Mouse (Mus musculus): Measurements from ENCODE around the gene H2-M3. TPM values are rescaled to one million over a fixed set of nuclear protein-coding genes. Genes with fewer than 3 reads are reported as not detected.
A peak's percentile ranks its signal among the peaks of the same experiment; 100 is the strongest.

Gene H2-M3
- polyA plus RNA-seq, 1 experiment from 2014 or later = 1.1 TPM

DNA sequence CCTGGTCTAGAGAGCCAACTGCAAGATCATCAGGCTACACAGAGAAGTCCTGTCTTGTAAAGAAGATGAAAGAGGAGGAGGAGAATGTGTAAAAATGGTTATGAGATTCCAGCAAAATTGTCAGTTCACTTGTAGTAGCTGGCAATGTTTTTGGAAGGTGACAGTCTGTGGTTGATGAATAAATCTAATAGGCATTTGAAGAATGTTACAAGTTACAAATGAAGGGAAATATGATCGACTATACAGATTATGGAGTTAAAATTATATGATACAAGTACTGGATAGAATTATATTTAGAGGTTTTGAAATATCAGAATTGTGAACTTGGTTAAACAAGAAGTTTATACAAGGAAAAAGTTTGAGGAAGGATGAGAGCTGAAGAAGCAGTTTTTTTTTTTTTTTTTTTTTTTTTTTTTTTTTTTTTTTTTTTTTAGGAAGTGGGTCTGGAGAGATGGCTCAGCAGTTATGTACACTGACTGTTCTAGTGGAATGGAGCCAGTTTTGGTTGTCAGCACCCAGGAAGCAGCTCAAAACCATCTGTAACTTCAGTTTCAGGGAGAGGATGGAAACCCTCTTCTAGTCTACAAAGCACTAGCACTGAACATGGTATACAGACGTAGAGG lies 5.7 kb downstream of the H2-M3 start:
- WGBS = 74% methylated on average over 2 of the region's 2 CpGs
- H3K4me2 ChIP-seq (ENCODE audit: low read length) = no peak overlapping the region
- H3K9me3 ChIP-seq (replicated peaks; ENCODE audit: control insufficient read depth, low read length) = no peaks in the 10 kb centered on the region
- H3K4me3 ChIP-seq (ENCODE audit: low read depth, low read length) = no peak overlapping the region
- H3K4me1 ChIP-seq (ENCODE audit: control insufficient read depth, insufficient read depth, low read length) = no peaks in the 10 kb centered on the region
- ATAC-seq = no peak
- no peaks in the 10 kb centered on the region for H3K27me3 ChIP-seq (replicated peaks; ENCODE audit: control insufficient read depth, insufficient read depth, low read length)
- DNase-seq (ENCODE audit: low spot score) = no peak
- H3K27ac ChIP-seq (ENCODE audit: low read depth, low read length) = no peak overlapping the region
- no peak overlapping the region for H3K9ac ChIP-seq (ENCODE audit: low read length)
- H3K36me3 ChIP-seq (ENCODE audit: control insufficient read depth, insufficient read depth, low read length) = no peaks in the 10 kb centered on the region

DNA sequence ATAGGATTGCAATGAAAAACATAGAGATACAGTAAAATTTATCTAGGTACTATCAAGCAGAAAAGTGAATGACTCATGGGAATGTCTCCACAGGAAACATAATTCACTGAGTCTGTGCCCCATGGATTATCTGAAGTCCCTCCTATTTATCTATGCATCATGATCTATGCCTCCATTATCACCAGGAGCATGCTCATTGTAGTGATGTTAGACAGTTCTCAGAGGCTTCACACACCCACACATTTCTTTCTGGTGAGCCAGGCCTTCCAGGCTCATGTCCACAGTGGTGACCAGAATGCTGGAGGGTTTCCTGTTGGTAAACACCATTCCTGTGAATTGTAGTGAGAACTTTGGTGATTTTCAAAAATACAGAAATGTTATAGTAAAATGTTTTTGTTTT lies 6.6 kb downstream of the H2-M3 start:
- H3K4me1 ChIP-seq (ENCODE audit: control insufficient read depth, insufficient read depth, low read length) = no peaks in the 10 kb centered on the region
- no peak for DNase-seq (ENCODE audit: low spot score)

DNA sequence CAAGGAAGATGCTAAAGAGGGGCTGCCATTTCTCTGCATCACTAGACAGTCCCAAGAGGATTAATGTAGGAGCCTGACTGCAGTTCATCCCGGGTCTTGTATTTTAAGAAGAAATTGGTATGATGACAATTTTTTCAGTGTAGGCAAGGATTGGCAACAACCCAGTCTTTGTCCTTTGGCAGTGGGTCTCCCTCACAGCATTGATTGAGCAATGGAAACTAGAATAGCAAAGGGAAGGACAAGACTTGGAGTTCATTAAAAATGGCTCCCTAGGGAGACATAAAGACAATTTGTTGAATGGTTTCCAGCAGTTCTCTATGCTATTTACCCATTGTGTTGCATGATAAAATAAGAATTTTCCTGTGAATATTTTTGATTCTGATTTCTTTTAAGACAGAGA lies 10.3 kb downstream of the H2-M3 start:
- DNase-seq (ENCODE audit: low spot score) (no peak), ATAC-seq (no peak)
- Histone ChIP-seq H3K4me3 (ENCODE audit: low read depth, low read length) (no peak overlapping the region), H3K9me3 (replicated peaks; ENCODE audit: control insufficient read depth, low read length) (no peaks in the 10 kb centered on the region), H3K27ac (ENCODE audit: low read depth, low read length) (no peak overlapping the region), H3K4me1 (ENCODE audit: control insufficient read depth, insufficient read depth, low read length) (no peaks in the 10 kb centered on the region), H3K9ac (ENCODE audit: low read length) (no peak overlapping the region), H3K36me3 (ENCODE audit: control insufficient read depth, insufficient read depth, low read length) (no peaks in the 10 kb centered on the region), H3K27me3 (replicated peaks; ENCODE audit: control insufficient read depth, insufficient read depth, low read length) (no peaks in the 10 kb centered on the region), H3K4me2 (ENCODE audit: low read length) (no peak overlapping the region)
- 57% methylated on average over 1 of the region's 1 CpGs for WGBS

More for the DNA sequence above, 6.6 kb downstream of the H2-M3 start:
- no peaks in the 10 kb centered on the region for H3K9me3 ChIP-seq (replicated peaks; ENCODE audit: control insufficient read depth, low read length)
- ATAC-seq = no peak
- no peak overlapping the region for H3K27ac ChIP-seq (ENCODE audit: low read depth, low read length)
- H3K4me3 ChIP-seq (ENCODE audit: low read depth, low read length) = no peak overlapping the region
- H3K9ac ChIP-seq (ENCODE audit: low read length) = no peak overlapping the region
- no peaks in the 10 kb centered on the region for H3K27me3 ChIP-seq (replicated peaks; ENCODE audit: control insufficient read depth, insufficient read depth, low read length)
- no peak overlapping the region for H3K4me2 ChIP-seq (ENCODE audit: low read length)
- H3K36me3 ChIP-seq (ENCODE audit: control insufficient read depth, insufficient read depth, low read length) = no peaks in the 10 kb centered on the region

DNA sequence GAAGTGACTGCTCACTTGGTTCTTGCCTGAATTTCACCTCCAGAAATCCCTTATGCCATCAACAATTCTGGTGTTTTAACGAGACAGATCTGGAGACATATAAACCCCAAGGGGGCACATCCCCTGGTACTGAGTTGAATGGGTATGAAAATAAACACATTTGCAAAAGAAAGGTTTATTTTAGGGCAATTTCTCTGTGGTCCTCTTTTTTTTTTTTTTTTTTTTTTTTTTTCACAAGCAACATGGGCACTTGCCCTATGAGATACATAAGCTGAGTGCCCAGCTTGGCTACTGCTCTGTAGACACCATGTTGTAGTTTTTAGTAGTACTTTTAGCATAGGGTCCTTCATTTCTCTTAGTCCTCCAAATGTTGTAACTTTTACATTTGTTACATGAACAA lies 13.3 kb downstream of the H2-M3 start, which contains the start of gene Olfr99:
TSS of gene Olfr99 (minus strand) at position 101 of the 400 bp plus-strand sequence.
- no peaks in the 10 kb centered on the region for H3K36me3 ChIP-seq (ENCODE audit: control insufficient read depth, insufficient read depth, low read length)
- DNase-seq (ENCODE audit: low spot score) (no peak), ATAC-seq (no peak)
- 71% methylated on average over 1 of the region's 1 CpGs for WGBS
- no peaks in the 10 kb centered on the region for H3K9me3 ChIP-seq (replicated peaks; ENCODE audit: control insufficient read depth, low read length)
- no peak within 1 kb of the TSS for H3K4me3 ChIP-seq (ENCODE audit: low read depth, low read length)
- H3K4me1 ChIP-seq (ENCODE audit: control insufficient read depth, insufficient read depth, low read length) = no peaks in the 10 kb centered on the region
- H3K9ac ChIP-seq (ENCODE audit: low read length) = no peak within 1 kb of the TSS
- H3K27ac ChIP-seq (ENCODE audit: low read depth, low read length) = no peak within 1 kb of the TSS
- H3K4me2 ChIP-seq (ENCODE audit: low read length) = no peak within 1 kb of the TSS
- no peaks in the 10 kb centered on the region for H3K27me3 ChIP-seq (replicated peaks; ENCODE audit: control insufficient read depth, insufficient read depth, low read length)

DNA sequence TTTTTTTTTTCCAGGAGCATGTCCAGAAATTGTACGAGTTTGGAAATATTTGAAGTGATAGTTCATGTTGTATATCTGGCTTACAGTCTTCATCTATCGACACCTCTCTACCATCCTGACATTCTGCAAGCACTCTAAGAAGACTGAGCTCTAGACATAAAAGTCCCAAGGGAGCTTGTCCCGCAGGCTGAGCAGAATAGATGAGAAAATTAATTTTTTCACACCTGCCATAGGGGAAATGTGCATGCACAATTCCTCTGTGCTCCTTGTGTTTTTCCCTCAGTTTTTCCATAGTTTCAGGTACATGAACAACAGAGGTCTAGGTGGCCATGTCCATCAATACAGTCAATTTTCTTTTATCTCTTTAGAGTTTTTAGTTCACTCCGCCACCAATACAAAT lies 34.2 kb downstream of the H2-M3 start, which contains the start of gene Olfr101:
TSS of gene Olfr101 (minus strand) at position 101 of the 400 bp plus-strand sequence.
- Histone ChIP-seq H3K4me2 (ENCODE audit: low read length) (no peak within 1 kb of the TSS), H3K27ac (ENCODE audit: low read depth, low read length) (no peak within 1 kb of the TSS), H3K4me1 (ENCODE audit: control insufficient read depth, insufficient read depth, low read length) (no peaks in the 10 kb centered on the region), H3K9me3 (replicated peaks; ENCODE audit: control insufficient read depth, low read length) (no peaks in the 10 kb centered on the region), H3K4me3 (ENCODE audit: low read depth, low read length) (no peak within 1 kb of the TSS), H3K9ac (ENCODE audit: low read length) (no peak within 1 kb of the TSS), H3K36me3 (ENCODE audit: control insufficient read depth, insufficient read depth, low read length) (no peaks in the 10 kb centered on the region), H3K27me3 (replicated peaks; ENCODE audit: control insufficient read depth, insufficient read depth, low read length) (no peaks in the 10 kb centered on the region)
- DNase-seq (ENCODE audit: low spot score) (no peak), ATAC-seq (no peak)
- WGBS = 88% methylated on average over 4 of the region's 4 CpGs

DNA sequence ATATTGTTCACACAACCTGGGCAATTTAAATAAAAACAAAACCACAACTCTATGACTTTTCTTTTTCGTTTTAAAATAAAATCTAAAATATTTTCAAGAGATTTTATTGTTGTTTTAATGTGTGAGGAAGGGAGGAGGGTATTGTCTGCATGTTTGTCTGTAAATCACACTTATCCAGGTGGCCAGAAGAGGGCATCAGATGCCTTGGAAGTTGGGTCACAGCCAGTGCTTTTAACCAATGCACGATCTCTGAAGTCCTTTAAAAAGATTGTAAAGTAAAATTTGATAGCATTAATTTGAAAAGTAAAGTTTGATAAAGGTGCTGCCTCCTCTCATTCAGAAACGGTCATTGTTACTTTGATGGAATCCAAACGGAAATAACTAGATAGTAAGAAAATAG lies 38.5 kb downstream of the H2-M3 start:
- Histone ChIP-seq H3K9ac (ENCODE audit: low read length) (no peak overlapping the region), H3K4me3 (ENCODE audit: low read depth, low read length) (no peak overlapping the region), H3K9me3 (replicated peaks; ENCODE audit: control insufficient read depth, low read length) (no peaks in the 10 kb centered on the region), H3K4me1 (ENCODE audit: control insufficient read depth, insufficient read depth, low read length) (no peaks in the 10 kb centered on the region), H3K27me3 (replicated peaks; ENCODE audit: control insufficient read depth, insufficient read depth, low read length) (no peaks in the 10 kb centered on the region), H3K36me3 (ENCODE audit: control insufficient read depth, insufficient read depth, low read length) (no peaks in the 10 kb centered on the region), H3K27ac (ENCODE audit: low read depth, low read length) (no peak overlapping the region), H3K4me2 (ENCODE audit: low read length) (no peak overlapping the region)
- 45% methylated on average over 4 of the region's 4 CpGs for WGBS
- peak; percentile 4 for DNase-seq (ENCODE audit: low spot score)
- no peak for ATAC-seq

DNA sequence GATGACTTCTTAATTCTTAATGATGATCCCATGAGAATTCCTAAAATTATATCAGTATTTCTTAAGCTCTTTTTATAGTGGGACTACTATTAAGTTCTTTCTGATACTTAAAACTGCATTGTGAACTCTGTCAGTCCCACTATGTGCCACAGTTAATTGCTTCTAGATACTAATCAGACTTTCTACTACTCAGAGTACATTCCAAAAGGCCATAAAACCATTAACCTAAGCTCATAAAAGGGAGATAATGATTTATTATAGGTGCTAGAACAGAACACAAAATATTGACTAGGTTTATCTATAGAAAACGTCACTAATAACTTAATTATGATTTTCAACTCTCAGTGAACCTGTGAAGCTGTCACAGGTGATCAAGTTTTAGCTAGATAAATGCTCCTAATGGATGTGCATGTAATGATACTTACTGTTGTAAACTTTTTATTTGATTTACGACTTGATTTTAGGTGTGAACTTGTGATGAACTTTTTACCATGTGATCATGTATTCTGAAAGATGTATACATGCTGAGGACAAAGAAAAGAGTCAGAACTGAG lies 40.2 kb downstream of the H2-M3 start:
- no peak for ATAC-seq
- 65% methylated on average over 2 of the region's 2 CpGs for WGBS
- no peak overlapping the region for H3K27ac ChIP-seq (ENCODE audit: low read depth, low read length)

DNA sequence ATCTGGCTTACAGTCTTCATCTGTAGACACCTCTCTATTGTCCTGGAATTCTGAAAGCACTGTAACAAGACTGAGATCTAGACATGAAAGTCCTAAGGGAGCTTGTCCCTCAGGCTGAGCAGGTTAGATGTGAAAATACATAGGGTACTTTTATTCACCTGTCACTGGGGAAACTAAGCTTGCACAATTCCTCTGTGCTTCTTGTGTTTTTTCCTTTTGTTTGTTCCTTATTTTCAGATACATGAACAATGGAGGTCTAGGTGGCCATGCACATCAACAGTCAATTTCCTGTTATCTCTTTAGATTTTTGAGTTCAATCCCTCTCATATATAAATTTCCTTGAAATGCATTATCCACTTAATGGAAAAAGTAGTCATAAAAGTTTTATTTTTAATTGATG lies 46.9 kb downstream of the H2-M3 start, which contains the start of gene Olfr102:
TSS of gene Olfr102 (minus strand) at position 101 of the 400 bp plus-strand sequence.
- no peak within 1 kb of the TSS for H3K9ac ChIP-seq (ENCODE audit: low read length)
- no peak within 1 kb of the TSS for H3K4me3 ChIP-seq (ENCODE audit: low read depth, low read length)
- no peak for DNase-seq (ENCODE audit: low spot score)
- H3K9me3 ChIP-seq (replicated peaks; ENCODE audit: control insufficient read depth, low read length) = no peaks in the 10 kb centered on the region
- H3K27ac ChIP-seq (ENCODE audit: low read depth, low read length) = no peak within 1 kb of the TSS
- no peak within 1 kb of the TSS for H3K4me2 ChIP-seq (ENCODE audit: low read length)
- no peak for ATAC-seq
- no peaks in the 10 kb centered on the region for H3K27me3 ChIP-seq (replicated peaks; ENCODE audit: control insufficient read depth, insufficient read depth, low read length)
- H3K4me1 ChIP-seq (ENCODE audit: control insufficient read depth, insufficient read depth, low read length) = no peaks in the 10 kb centered on the region
- H3K36me3 ChIP-seq (ENCODE audit: control insufficient read depth, insufficient read depth, low read length) = no peaks in the 10 kb centered on the region

More for the DNA sequence above, 40.2 kb downstream of the H2-M3 start:
- Histone ChIP-seq H3K9ac (ENCODE audit: low read length) (no peak overlapping the region), H3K4me3 (ENCODE audit: low read depth, low read length) (no peak overlapping the region), H3K4me1 (ENCODE audit: control insufficient read depth, insufficient read depth, low read length) (no peaks in the 10 kb centered on the region), H3K27me3 (replicated peaks; ENCODE audit: control insufficient read depth, insufficient read depth, low read length) (no peaks in the 10 kb centered on the region), H3K36me3 (ENCODE audit: control insufficient read depth, insufficient read depth, low read length) (no peaks in the 10 kb centered on the region), H3K9me3 (replicated peaks; ENCODE audit: control insufficient read depth, low read length) (no peaks in the 10 kb centered on the region), H3K4me2 (ENCODE audit: low read length) (no peak overlapping the region)
- no peak for DNase-seq (ENCODE audit: low spot score)
